Mouse (Mus musculus) right cerebral cortex, adult 18-20 months (tissue): ENCODE measurements around the gene Fem1a.

ENCODE experiments used
- DNase-seq: peaks from one replicate; pipeline ENCODE4 v3.0.0; 2022; ENCODE audit warnings: mixed read lengths

Gene Fem1a

DNA sequence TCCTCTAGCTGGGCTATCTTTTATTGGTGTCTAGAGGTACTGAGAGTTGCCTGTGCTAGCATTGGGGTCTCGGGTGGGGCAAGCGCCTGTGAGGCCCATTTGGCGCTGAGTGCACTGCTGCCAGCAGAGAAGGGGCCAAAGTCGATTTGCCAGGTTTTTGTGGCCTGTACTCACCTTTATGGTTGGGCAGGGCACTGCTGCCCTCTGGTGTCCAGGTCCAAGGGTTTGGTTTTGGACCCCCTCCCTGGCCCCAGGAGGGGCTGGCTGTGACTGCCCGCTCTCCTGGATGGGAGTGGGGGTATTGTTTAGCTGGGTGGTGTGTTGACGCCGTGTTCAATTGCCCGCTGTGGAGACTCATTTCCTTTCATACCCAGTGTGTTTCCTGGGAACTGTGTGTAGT, 49.2 kb downstream of the Fem1a start:
- DNase-seq = no peak

- no peak for DNase-seq
These were observed 51.5 kb downstream of the Fem1a start for GRCm38 (mm10) chr17:56308088-56308487.

- DNase-seq = no peak
These were observed 52.8 kb downstream of the Fem1a start for GRCm38 (mm10) chr17:56309191-56309945.
